Mouse (Mus musculus): Measurements from ENCODE around the gene Ddit4. TPM values are rescaled to one million over a fixed set of nuclear protein-coding genes. Genes with fewer than 3 reads are reported as not detected.

Ddit4 gene
- polyA plus RNA-seq, 1 experiment = 152 TPM

DNA sequence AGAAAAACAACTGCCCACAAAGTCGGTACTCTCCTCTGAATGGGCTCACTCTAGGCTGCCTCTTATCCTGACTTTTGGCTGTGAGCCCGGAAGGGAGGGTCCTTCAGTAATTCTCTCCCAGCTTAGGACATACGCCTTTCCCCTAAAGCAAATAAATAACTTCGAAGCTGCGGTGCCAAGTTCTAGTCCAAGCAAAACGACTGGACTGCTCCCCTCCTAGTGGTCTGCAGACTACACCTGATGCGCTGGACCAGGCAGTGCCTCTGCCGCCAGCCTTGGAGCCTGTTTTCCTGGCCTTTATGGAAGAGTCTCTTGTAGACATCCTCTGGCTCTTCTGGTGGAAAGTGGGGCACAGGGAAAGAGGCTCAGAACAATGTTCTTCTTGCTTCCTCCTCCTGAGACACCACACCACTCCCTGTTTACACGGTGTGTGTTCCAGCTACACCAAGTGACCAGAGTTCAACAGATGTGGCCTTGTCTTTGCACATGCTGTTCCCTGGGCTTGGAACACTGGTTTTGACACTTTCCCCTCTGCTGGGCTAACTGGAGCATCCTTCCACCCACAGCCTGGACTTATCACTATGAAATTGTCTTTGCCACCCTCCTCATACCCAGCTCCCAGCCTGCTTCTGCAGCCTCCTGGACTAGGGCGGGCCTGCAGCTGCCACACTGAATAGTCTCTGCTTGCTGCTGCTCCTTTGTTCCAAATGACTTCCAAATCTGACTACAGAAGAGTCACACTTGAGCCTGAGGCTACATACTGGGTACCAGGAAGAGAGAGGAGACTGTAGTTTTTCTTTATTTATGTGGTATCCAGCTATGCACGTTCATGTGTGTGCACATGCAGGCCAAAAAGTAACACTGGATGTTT lies 27.5 kb upstream of the Ddit4 start:
- Histone ChIP-seq H3K27ac (ENCODE audit: insufficient read depth, low read length) (peak overlapping the region; percentile 74), H3K4me3 (ENCODE audit: extremely low read depth, insufficient read depth, insufficient read length) (no peak overlapping the region), H3K27me3 (ENCODE audit: control insufficient read depth, insufficient read depth, low read length) (no peaks in the 10 kb centered on the region), H3K4me1 (ENCODE audit: control insufficient read depth, insufficient read depth, insufficient read length) (peaks cover 58% of the 10 kb centered on the region; the same call in 1 of the 2 replicates), H3K36me3 (ENCODE audit: control insufficient read depth, insufficient read depth, low read length) (no peaks in the 10 kb centered on the region)
- no peak for TF ChIP-seq CTCF (IDR thresholded peaks at IDR 0.05; ENCODE audit: extremely low read depth, insufficient read depth, insufficient read length, insufficient replicate concordance)
- TF ChIP-seq POLR2A (IDR thresholded peaks at IDR 0.05; ENCODE audit: low read depth, low read length) = no peak
- 65% methylated on average over 11 of the region's 11 CpGs for WGBS
- DNase-seq (ENCODE audit: low read depth in 1 of 2, low spot score in 2 of 2) = no peak

DNA sequence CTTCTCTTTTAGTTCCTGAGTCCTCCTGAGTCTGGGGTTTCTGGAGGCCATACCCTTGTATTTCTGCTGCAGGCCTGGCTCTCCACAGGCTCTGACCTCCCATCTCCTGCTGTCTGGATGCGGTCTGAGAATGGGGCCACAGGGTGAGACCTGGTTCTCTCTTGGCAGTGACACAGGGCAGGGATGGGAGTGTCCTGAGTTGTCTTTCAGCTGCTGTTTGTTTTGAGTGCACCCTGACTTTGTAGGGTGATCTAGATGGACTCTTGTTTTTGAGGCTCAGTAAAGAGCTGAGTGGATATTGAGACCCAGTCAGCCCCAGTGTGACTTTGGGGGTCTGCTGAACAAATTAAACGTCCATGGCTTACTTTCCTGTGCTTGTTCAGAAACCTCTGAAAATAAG lies 26.8 kb upstream of the Ddit4 start:
- no peaks in the 10 kb centered on the region for H3K27me3 ChIP-seq (ENCODE audit: control insufficient read depth, insufficient read depth, low read length)
- peaks cover 65% of the 10 kb centered on the region; the same call in 1 of the 2 replicates for H3K4me1 ChIP-seq (ENCODE audit: control insufficient read depth, insufficient read depth, insufficient read length)
- no peak overlapping the region for H3K4me3 ChIP-seq (ENCODE audit: extremely low read depth, insufficient read depth, insufficient read length)
- no peak for TF ChIP-seq CTCF (IDR thresholded peaks at IDR 0.05; ENCODE audit: extremely low read depth, insufficient read depth, insufficient read length, insufficient replicate concordance)
- no peak for TF ChIP-seq POLR2A (IDR thresholded peaks at IDR 0.05; ENCODE audit: low read depth, low read length)
- DNase-seq (ENCODE audit: low read depth in 1 of 2, low spot score in 2 of 2) = no peak
- peak overlapping the region; percentile 74 for H3K27ac ChIP-seq (ENCODE audit: insufficient read depth, low read length)
- WGBS = 81% methylated on average over 2 of the region's 2 CpGs
- H3K36me3 ChIP-seq (ENCODE audit: control insufficient read depth, insufficient read depth, low read length) = no peaks in the 10 kb centered on the region

DNA sequence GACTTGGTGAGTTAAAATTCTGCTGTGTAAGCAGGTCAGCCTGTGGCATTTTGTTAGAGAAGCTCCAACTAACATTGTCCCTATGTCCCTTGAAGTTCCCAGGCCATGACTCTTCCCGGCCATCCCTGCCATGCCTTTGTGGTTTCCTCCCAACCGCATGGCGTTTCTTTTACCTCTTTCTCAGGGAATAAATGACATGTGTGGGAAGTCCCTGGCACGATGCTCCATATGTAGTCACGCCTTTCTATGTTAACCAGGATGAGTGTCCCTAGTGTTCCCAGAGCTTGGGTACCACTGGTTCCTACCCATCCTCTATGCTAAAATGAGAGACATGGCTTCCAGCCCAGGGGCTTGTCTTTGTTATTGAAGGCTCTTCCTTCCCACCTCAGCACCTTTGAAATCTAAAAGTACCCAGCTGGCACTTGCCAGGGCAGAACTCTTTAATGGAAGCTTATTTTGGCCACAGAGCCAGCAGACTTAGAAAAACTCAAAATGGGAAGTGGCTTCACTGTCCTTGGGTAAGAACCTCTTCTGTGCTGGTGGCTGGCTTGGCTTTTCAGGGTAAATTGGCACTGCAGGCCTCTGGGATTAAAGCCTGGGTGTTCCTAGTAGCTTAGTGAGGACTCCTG lies 26.2 kb upstream of the Ddit4 start:
- Histone ChIP-seq H3K4me1 (ENCODE audit: control insufficient read depth, insufficient read depth, insufficient read length) (peaks cover 70% of the 10 kb centered on the region; the same call in 1 of the 2 replicates), H3K27me3 (ENCODE audit: control insufficient read depth, insufficient read depth, low read length) (no peaks in the 10 kb centered on the region), H3K27ac (ENCODE audit: insufficient read depth, low read length) (peak overlapping the region; percentile 74), H3K36me3 (ENCODE audit: control insufficient read depth, insufficient read depth, low read length) (no peaks in the 10 kb centered on the region), H3K4me3 (ENCODE audit: extremely low read depth, insufficient read depth, insufficient read length) (no peak overlapping the region)
- TF ChIP-seq POLR2A (IDR thresholded peaks at IDR 0.05; ENCODE audit: low read depth, low read length) = no peak
- TF ChIP-seq CTCF (IDR thresholded peaks at IDR 0.05; ENCODE audit: extremely low read depth, insufficient read depth, insufficient read length, insufficient replicate concordance) = no peak
- WGBS = 81% methylated on average over 5 of the region's 5 CpGs
- DNase-seq (ENCODE audit: low read depth in 1 of 2, low spot score in 2 of 2) = no peak

DNA sequence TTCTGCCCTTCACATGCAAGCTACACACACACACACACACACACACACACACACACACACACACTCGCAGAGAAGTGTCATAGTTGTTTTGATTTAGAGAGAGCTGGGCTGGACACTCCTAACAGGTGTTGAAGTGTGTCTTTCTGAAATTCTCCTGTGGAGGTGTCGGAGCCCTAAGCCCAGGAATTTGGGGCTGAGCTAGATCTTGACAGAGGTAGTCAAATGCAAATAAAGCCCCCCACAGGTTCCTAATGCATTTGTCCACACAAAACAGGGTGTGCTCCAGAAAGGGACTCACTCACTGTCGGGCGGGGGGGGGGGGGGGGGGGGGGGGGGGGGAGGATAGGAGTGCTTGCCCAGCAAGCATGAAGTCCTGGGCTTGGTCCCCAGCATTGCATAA lies 25.5 kb upstream of the Ddit4 start:
- TF ChIP-seq POLR2A (IDR thresholded peaks at IDR 0.05; ENCODE audit: low read depth, low read length) = no peak
- TF ChIP-seq CTCF (IDR thresholded peaks at IDR 0.05; ENCODE audit: extremely low read depth, insufficient read depth, insufficient read length, insufficient replicate concordance) = no peak
- WGBS = 64% methylated on average over 2 of the region's 4 CpGs
- H3K27ac ChIP-seq (ENCODE audit: insufficient read depth, low read length) = peak overlapping the region; percentile 74
- DNase-seq (ENCODE audit: low read depth in 1 of 2, low spot score in 2 of 2) = no peak
- H3K4me3 ChIP-seq (ENCODE audit: extremely low read depth, insufficient read depth, insufficient read length) = no peak overlapping the region
- no peaks in the 10 kb centered on the region for H3K36me3 ChIP-seq (ENCODE audit: control insufficient read depth, insufficient read depth, low read length)
- peaks cover 70% of the 10 kb centered on the region; the same call in 1 of the 2 replicates for H3K4me1 ChIP-seq (ENCODE audit: control insufficient read depth, insufficient read depth, insufficient read length)
- H3K27me3 ChIP-seq (ENCODE audit: control insufficient read depth, insufficient read depth, low read length) = no peaks in the 10 kb centered on the region

DNA sequence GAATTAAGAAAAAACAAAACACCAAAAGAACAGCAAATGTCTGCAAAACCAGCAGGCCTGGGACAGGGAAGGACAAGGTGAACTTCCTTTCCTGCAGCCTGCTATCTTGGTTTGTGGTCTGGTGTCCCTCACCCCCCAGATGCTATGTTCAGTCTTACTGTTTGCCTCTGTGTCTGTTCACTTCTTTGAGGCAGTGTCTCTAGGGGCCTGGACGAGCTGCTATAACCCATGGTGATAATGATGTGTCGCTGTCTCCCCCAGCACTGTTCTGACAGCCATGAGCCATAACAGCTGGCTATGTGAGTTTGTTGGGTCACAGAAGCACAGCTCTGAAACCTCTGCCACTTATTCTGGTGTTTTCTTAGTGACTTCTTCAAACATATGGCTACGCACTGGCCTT lies 23.2 kb upstream of the Ddit4 start:
- Histone ChIP-seq H3K4me3 (ENCODE audit: extremely low read depth, insufficient read depth, insufficient read length) (no peak overlapping the region), H3K36me3 (ENCODE audit: control insufficient read depth, insufficient read depth, low read length) (no peaks in the 10 kb centered on the region), H3K4me1 (ENCODE audit: control insufficient read depth, insufficient read depth, insufficient read length) (peaks cover 73% of the 10 kb centered on the region; the same call in 1 of the 2 replicates), H3K27ac (ENCODE audit: insufficient read depth, low read length) (peak overlapping the region; percentile 93), H3K27me3 (ENCODE audit: control insufficient read depth, insufficient read depth, low read length) (no peaks in the 10 kb centered on the region)
- no peak for TF ChIP-seq CTCF (IDR thresholded peaks at IDR 0.05; ENCODE audit: extremely low read depth, insufficient read depth, insufficient read length, insufficient replicate concordance)
- no peak for TF ChIP-seq POLR2A (IDR thresholded peaks at IDR 0.05; ENCODE audit: low read depth, low read length)
- WGBS = 26% methylated on average over 3 of the region's 3 CpGs
- peak in 1 of 2 experiments; percentile 30 for DNase-seq (ENCODE audit: low read depth in 1 of 2, low spot score in 2 of 2)

DNA sequence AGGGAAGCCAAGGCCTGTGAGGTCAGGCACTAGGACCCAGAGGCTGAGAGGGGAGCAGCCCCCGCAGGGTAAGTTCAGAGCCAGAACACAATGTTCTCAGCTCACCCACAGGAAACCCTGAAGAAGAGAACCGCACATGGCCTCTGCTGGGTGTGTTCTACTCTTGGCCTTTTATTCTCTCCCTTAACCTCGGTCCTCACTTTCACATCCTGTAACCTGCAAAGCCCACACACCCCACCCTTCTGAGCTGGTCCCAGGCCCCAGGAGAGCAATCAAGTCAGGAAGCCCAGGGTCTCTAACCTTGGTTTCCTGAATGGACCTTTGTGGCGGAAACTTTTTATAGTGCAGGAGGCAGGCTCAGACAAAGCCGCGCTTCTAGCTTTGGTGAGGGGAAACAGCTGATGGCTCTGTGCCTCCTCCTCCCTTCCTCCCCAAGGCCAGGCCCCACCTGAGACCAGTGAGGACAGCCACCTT lies 22.6 kb upstream of the Ddit4 start:
- no peaks in the 10 kb centered on the region for H3K27me3 ChIP-seq (ENCODE audit: control insufficient read depth, insufficient read depth, low read length)
- peak; percentile 64 to 84 for DNase-seq (ENCODE audit: low read depth in 1 of 2, low spot score in 2 of 2)
- H3K36me3 ChIP-seq (ENCODE audit: control insufficient read depth, insufficient read depth, low read length) = no peaks in the 10 kb centered on the region
- H3K4me1 ChIP-seq (ENCODE audit: control insufficient read depth, insufficient read depth, insufficient read length) = peaks cover 72% of the 10 kb centered on the region; the same call in 1 of the 2 replicates
- TF ChIP-seq POLR2A (IDR thresholded peaks at IDR 0.05; ENCODE audit: low read depth, low read length) = peak; percentile 20; the same call in 1 of the 2 replicates
- TF ChIP-seq CTCF (IDR thresholded peaks at IDR 0.05; ENCODE audit: extremely low read depth, insufficient read depth, insufficient read length, insufficient replicate concordance) = no peak
- 2% methylated on average over 6 of the region's 6 CpGs for WGBS
- peak overlapping the region; percentile 93 for H3K27ac ChIP-seq (ENCODE audit: insufficient read depth, low read length)
- no peak overlapping the region for H3K4me3 ChIP-seq (ENCODE audit: extremely low read depth, insufficient read depth, insufficient read length)

Data from spleen, adult 2 months (tissue).